Mouse (Mus musculus): ENCODE results near the gene Slc25a25.

GRCm38 (mm10) chr2:32436686-32437372, 14.4 kb downstream of the Slc25a25 start:
- TF ChIP-seq POLR2A (IDR thresholded peaks at IDR 0.05; ENCODE audit: low read depth, low read length) (no peak), CTCF (IDR thresholded peaks at IDR 0.05; ENCODE audit: extremely low read depth, insufficient read depth, insufficient read length, insufficient replicate concordance) (no peak)

Measured in spleen, adult 2 months (tissue).